Mouse (Mus musculus): ENCODE measurements around the gene Pgap3. TPM values are rescaled to one million over a fixed set of nuclear protein-coding genes. Genes with fewer than 3 reads are reported as not detected.

Gene Pgap3
- polyA plus RNA-seq, 1 experiment from 2014 or later: 6.5 TPM

- WGBS: 90% methylated on average over 9 of the region's 9 CpGs
- no peak overlapping the region for H3K4me3 ChIP-seq
- H3K4me2 ChIP-seq (replicated peaks): no peak overlapping the region
- H3K36me3 ChIP-seq: peaks cover 6% of the 10 kb centered on the region; the same call in 1 of the 2 replicates
- H3K4me1 ChIP-seq: peaks cover 10% of the 10 kb centered on the region
- H3K27ac ChIP-seq (replicated peaks): no peak overlapping the region
- H3K9ac ChIP-seq (replicated peaks): no peak overlapping the region
- no peak for ATAC-seq (replicated peaks)
- H3K27me3 ChIP-seq: no peaks in the 10 kb centered on the region
- no peaks in the 10 kb centered on the region for H3K9me3 ChIP-seq
Measured at GRCm38 (mm10) chr11:98435723-98436122, 35.4 kb upstream of the Pgap3 start.

GRCm38 (mm10) chr11:98431743-98432502, 31.6 kb upstream of the Pgap3 start:
- no peak overlapping the region for H3K4me3 ChIP-seq
- no peak overlapping the region for H3K27ac ChIP-seq (replicated peaks)
- no peaks in the 10 kb centered on the region for H3K4me1 ChIP-seq
- H3K9me3 ChIP-seq: no peaks in the 10 kb centered on the region
- 0 out of 2 replicates have a peak, but pooled peaks cover 2% of the 10 kb centered on the region for H3K36me3 ChIP-seq
- no peaks in the 10 kb centered on the region for H3K27me3 ChIP-seq
- 77% methylated on average over 9 of the region's 9 CpGs for WGBS
- H3K4me2 ChIP-seq (replicated peaks): no peak overlapping the region
- no peak for ATAC-seq (replicated peaks)
- H3K9ac ChIP-seq (replicated peaks): no peak overlapping the region

DNA sequence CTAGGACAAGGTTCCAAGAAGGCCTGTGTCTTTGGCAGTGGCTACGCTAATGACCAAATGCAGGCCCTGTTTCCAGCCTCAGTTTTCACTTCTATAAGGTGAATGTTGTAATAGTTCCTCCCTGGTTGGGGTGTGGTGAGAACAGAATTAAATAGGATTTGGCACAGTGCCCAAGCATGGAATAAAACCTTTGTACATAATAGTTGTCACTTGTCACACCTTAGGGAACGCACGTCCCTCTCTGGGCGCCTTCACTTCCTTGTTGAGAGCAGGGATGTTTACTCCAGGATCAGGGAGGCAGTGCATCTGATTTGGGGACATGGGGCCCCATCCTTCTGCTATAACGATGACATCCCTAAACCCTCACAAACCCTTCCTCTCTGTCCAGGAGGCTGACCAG, 28.1 kb upstream of the Pgap3 start:
- Histone ChIP-seq H3K27ac (replicated peaks) (no peak overlapping the region), H3K4me1 (no peaks in the 10 kb centered on the region), H3K27me3 (no peaks in the 10 kb centered on the region), H3K4me3 (no peak overlapping the region), H3K9me3 (no peaks in the 10 kb centered on the region), H3K36me3 (no peaks in the 10 kb centered on the region), H3K9ac (replicated peaks) (no peak overlapping the region), H3K4me2 (replicated peaks) (no peak overlapping the region)
- no peak for ATAC-seq (replicated peaks)
- 68% methylated on average over 5 of the region's 5 CpGs for WGBS

GRCm38 (mm10) chr11:98426592-98426991, 26.3 kb upstream of the Pgap3 start:
- ATAC-seq (replicated peaks): no peak
- Histone ChIP-seq H3K4me1 (no peaks in the 10 kb centered on the region), H3K27me3 (no peaks in the 10 kb centered on the region), H3K4me3 (no peak overlapping the region), H3K27ac (replicated peaks) (no peak overlapping the region), H3K9ac (replicated peaks) (no peak overlapping the region), H3K9me3 (no peaks in the 10 kb centered on the region), H3K36me3 (no peaks in the 10 kb centered on the region), H3K4me2 (replicated peaks) (no peak overlapping the region)
- WGBS: 96% methylated on average over 7 of the region's 7 CpGs

DNA sequence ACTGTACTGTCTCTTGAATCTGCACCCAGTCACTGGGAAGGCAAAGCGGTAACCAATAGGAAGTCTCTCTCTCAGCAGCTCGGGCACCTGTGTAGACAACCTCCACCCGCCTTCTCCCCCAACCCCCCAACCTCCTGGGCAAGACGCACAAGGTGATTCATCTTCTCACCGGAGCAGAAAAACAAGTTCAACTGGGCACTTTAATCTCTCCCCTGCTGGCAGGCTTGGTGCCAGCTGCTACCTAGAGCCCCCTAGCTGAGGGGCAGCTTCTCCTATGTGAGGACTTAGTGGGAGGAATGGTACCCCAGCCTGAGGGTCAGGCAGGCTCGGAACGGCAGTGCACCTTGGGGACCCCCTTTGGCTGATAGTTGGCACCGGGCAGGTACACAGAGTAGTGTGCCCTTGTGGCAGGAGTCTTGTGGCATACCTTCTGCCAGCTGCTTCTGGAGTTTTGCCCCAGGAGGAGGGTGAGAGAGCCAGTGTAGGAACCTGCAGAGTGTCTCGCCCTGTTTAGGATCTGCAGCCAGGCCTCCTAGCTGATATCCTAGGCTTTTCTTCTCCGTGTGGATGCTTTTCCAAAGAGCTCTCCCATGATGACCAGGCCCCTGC, 18.8 kb upstream of the Pgap3 start:
- Histone ChIP-seq H3K4me1 (0 out of 2 replicates have a peak, but pooled peaks cover 3% of the 10 kb centered on the region), H3K4me2 (replicated peaks) (no peak overlapping the region), H3K27me3 (no peaks in the 10 kb centered on the region), H3K9ac (replicated peaks) (no peak overlapping the region), H3K36me3 (no peaks in the 10 kb centered on the region), H3K27ac (replicated peaks) (no peak overlapping the region), H3K4me3 (no peak overlapping the region), H3K9me3 (no peaks in the 10 kb centered on the region)
- 85% methylated on average over 10 of the region's 10 CpGs for WGBS
- ATAC-seq (replicated peaks): no peak

DNA sequence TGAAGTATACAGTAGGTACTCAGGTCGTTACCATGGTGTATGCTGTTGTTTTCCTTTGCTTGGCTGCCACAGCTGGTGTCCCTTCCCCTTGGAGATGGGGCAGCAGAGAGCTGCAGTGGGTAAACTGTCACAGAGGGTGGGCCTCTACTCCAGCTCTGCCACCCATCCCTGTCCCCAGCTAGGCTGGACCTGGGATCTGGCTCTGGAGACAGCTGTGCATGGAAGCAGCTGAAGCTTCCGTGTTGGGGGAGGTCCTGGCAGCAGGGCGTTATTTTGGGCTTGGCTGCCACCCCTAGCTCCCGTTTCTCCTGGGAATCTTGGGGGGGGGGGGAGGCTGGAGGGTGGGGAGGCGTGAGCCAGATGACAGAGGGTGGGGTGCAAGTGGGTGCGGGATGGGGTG, 18.0 kb upstream of the Pgap3 start:
- no peak for ATAC-seq (replicated peaks)
- Histone ChIP-seq H3K9me3 (no peaks in the 10 kb centered on the region), H3K36me3 (no peaks in the 10 kb centered on the region), H3K27me3 (no peaks in the 10 kb centered on the region), H3K4me2 (replicated peaks) (no peak overlapping the region), H3K4me1 (peaks cover 3% of the 10 kb centered on the region; the same call in 1 of the 2 replicates), H3K27ac (replicated peaks) (no peak overlapping the region), H3K9ac (replicated peaks) (no peak overlapping the region), H3K4me3 (no peak overlapping the region)
- 74% methylated on average over 6 of the region's 6 CpGs for WGBS

- no peaks in the 10 kb centered on the region for H3K9me3 ChIP-seq
- H3K4me2 ChIP-seq (replicated peaks): no peak overlapping the region
- H3K27me3 ChIP-seq: 0 out of 2 replicates have a peak, but pooled peaks cover 3% of the 10 kb centered on the region
- WGBS: 96% methylated on average over 1 of the region's 1 CpGs
- peaks cover 14% of the 10 kb centered on the region for H3K4me1 ChIP-seq
- no peak for ATAC-seq (replicated peaks)
- no peak overlapping the region for H3K4me3 ChIP-seq
- H3K9ac ChIP-seq (replicated peaks): no peak overlapping the region
- H3K27ac ChIP-seq (replicated peaks): no peak overlapping the region
- H3K36me3 ChIP-seq: no peaks in the 10 kb centered on the region
Measured at GRCm38 (mm10) chr11:98417074-98417473, 16.8 kb upstream of the Pgap3 start.

DNA sequence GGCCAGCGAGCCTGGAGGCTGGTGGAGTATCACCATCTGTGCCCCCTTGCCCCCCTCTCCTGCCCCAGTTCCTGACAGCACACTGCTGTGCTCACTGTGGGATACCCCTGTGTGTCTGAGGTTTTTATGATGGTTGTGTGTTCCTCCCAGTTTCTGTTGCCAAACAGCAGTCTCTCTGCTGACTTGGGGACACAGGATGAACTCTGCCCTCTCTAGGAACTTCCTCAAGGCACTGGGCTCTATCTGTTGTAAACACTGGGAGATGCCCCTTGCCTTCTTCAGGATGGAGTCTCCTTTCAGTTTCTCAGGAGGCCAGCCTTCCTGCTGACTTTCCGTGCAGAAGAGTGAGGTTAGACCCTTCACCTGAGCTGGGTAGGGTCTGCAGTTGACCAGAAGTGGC, 13.9 kb upstream of the Pgap3 start:
- ATAC-seq (replicated peaks): no peak
- no peaks in the 10 kb centered on the region for H3K36me3 ChIP-seq
- H3K4me3 ChIP-seq: no peak overlapping the region
- no peak overlapping the region for H3K27ac ChIP-seq (replicated peaks)
- no peak overlapping the region for H3K4me2 ChIP-seq (replicated peaks)
- no peak overlapping the region for H3K9ac ChIP-seq (replicated peaks)
- no peaks in the 10 kb centered on the region for H3K9me3 ChIP-seq
- H3K4me1 ChIP-seq: peaks cover 22% of the 10 kb centered on the region
- WGBS: 27% methylated on average over 2 of the region's 2 CpGs
- peaks cover 13% of the 10 kb centered on the region; the same call in 1 of the 2 replicates for H3K27me3 ChIP-seq

DNA sequence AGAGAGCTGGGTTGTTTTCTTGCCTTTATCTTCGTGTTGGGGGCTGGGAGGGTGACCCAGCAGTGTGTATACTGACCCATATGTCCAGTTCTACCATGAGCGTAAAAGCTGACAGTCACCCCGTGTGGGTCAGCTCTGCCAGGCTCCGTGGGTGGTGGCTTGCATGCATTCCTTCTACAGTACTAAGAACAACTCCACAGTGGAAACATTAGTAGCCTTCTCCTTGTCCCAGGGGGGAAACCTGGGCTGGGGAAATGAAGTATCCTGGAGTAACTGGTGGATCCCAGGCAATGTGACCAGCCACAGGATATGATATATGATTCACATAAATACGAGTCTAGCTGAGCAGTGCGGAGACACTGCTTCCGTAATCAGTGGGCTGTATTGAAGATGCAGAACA, 13.4 kb upstream of the Pgap3 start:
- H3K27ac ChIP-seq (replicated peaks): no peak overlapping the region
- H3K9ac ChIP-seq (replicated peaks): no peak overlapping the region
- H3K9me3 ChIP-seq: no peaks in the 10 kb centered on the region
- peaks cover 13% of the 10 kb centered on the region; the same call in 1 of the 2 replicates for H3K27me3 ChIP-seq
- H3K4me3 ChIP-seq: peak overlapping the region; percentile 66
- no peak for ATAC-seq (replicated peaks)
- H3K4me2 ChIP-seq (replicated peaks): peak overlapping the region; percentile 100
- no peaks in the 10 kb centered on the region for H3K36me3 ChIP-seq
- peaks cover 26% of the 10 kb centered on the region for H3K4me1 ChIP-seq
- 33% methylated on average over 7 of the region's 7 CpGs for WGBS

DNA sequence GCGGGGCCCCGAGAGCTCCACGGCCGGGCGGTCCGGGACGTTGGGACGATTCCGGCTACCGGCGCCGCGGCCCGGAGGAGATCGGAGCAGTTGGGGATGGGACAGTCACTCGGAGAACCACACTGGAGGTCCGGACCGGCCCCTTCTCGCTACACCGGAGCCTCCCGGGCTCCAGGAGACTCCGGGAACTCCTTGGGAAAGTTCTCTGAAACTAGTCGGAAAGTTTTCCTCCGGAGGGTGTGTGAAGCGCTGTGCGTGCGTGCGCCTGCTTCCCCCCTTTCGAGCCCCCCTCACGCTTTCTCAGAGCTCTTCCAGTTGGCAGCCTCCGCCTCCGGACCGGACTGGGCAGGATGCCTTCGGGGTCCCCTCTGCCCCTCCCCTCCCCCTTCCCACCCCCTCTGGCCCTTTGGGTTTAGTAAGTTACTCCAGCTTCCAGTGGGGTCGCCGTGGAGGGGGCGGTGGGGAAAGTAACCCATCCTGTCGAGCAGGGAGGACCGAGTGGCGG, 12.6 kb upstream of the Pgap3 start:
- Histone ChIP-seq H3K27me3 (peaks cover 13% of the 10 kb centered on the region; the same call in 1 of the 2 replicates), H3K4me3 (peak overlapping the region; percentile 66), H3K36me3 (no peaks in the 10 kb centered on the region), H3K27ac (replicated peaks) (peak overlapping the region; percentile 71), H3K9ac (replicated peaks) (peak overlapping the region; percentile 71), H3K4me2 (replicated peaks) (peak overlapping the region; percentile 100), H3K9me3 (no peaks in the 10 kb centered on the region), H3K4me1 (peaks cover 26% of the 10 kb centered on the region)
- peak; percentile 46 for ATAC-seq (replicated peaks)
- under 1% methylated on average over 40 of the region's 40 CpGs for WGBS

DNA sequence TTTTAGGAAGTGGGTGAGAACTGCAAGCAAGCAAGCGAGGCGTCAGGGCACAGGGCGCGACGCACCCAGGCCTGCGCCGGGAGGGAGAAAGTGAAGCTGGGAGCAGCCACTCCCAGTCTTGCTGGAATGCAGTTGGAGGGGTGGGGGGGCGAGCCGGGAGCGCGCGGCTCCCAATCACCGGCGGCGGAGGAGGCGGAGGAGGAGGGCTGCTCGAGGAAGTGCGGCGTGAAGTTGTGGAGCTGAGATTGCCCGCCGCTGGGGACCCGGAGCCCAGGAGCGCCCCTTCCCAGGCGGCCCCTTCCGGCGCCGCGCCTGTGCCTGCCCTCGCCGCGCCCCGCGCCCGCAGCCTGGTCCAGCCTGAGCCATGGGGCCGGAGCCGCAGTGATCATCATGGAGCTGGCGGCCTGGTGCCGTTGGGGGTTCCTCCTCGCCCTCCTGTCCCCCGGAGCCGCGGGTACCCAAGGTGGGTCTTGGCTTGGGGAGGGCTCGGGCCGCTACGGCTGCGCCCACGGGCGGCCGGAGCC, 12.0 kb upstream of the Pgap3 start, which contains the start of gene Erbb2:
Gene Erbb2 (plus strand): TSS at position 198 of the 524 bp plus-strand sequence.
- Histone ChIP-seq H3K4me1 (peaks cover 26% of the 10 kb centered on the region), H3K27me3 (peaks cover 13% of the 10 kb centered on the region; the same call in 1 of the 2 replicates), H3K4me2 (replicated peaks) (peak within 1 kb of the TSS; percentile 100), H3K9ac (replicated peaks) (peak within 1 kb of the TSS; percentile 71), H3K9me3 (no peaks in the 10 kb centered on the region), H3K4me3 (peak within 1 kb of the TSS; percentile 66), H3K27ac (replicated peaks) (peak within 1 kb of the TSS; percentile 71), H3K36me3 (no peaks in the 10 kb centered on the region)
- under 1% methylated on average over 46 of the region's 49 CpGs for WGBS
- ATAC-seq (replicated peaks): peak; percentile 74

GRCm38 (mm10) chr11:98409341-98409822, 9.1 kb upstream of the Pgap3 start:
- Histone ChIP-seq H3K9ac (replicated peaks) (0 out of 2 replicates have a peak overlapping the region, but pooled peaks have one; percentile 13), H3K27me3 (peaks cover 13% of the 10 kb centered on the region; the same call in 1 of the 2 replicates), H3K27ac (replicated peaks) (no peak overlapping the region), H3K4me3 (no peak overlapping the region), H3K4me1 (peaks cover 23% of the 10 kb centered on the region), H3K4me2 (replicated peaks) (peak overlapping the region; percentile 17), H3K36me3 (no peaks in the 10 kb centered on the region), H3K9me3 (no peaks in the 10 kb centered on the region)
- no peak for ATAC-seq (replicated peaks)
- 4% methylated on average over 10 of the region's 10 CpGs for WGBS

Data from forebrain, embryonic 15.5 days (tissue).